Mouse (Mus musculus) C2C12 (cell line): ENCODE results near the gene Zscan18.
A peak's percentile ranks its signal among the peaks of the same experiment; 100 is the strongest.

ENCODE experiments used
- CTCF ChIP-seq: IDR thresholded peaks from one replicate; pipeline ENCODE4 v1.5.1; 2011; ENCODE audit not compliant: control insufficient read depth, insufficient read depth, insufficient read length
- FOSL1 ChIP-seq: IDR thresholded peaks from one replicate; pipeline ENCODE4 v1.8.0; 2011; ENCODE audit warnings: mild to moderate bottlenecking, low read length; ENCODE audit not compliant: poor library complexity, insufficient read depth, severe bottlenecking
- MAX ChIP-seq: IDR thresholded peaks from one replicate; pipeline ENCODE4 v1.6.1; 2011; ENCODE audit warnings: mild to moderate bottlenecking, control low read depth
- MYOG ChIP-seq: IDR thresholded peaks from one replicate; pipeline ENCODE4 v1.6.1; 2011; ENCODE audit not compliant: control insufficient read depth, insufficient read length; ENCODE audit errors: extremely low read depth
- USF1 ChIP-seq: IDR thresholded peaks from one replicate; pipeline ENCODE4 v1.6.1; 2011; ENCODE audit warnings: low read depth, mild to moderate bottlenecking, control low read depth, moderate library complexity

- peak; percentile 44 for TF ChIP-seq MAX
- TF ChIP-seq CTCF, result no peak
- TF ChIP-seq MYOG, result no peak
- no peak for TF ChIP-seq FOSL1
- TF ChIP-seq USF1, result no peak
These were observed 31.0 kb upstream of the Zscan18 start, which contains the start of gene Zfp110 for GRCm38 (mm10) chr7:12834162-12835120.
